Mouse (Mus musculus) testis, postnatal 14 days (tissue): Measurements from ENCODE around the gene Farp1.
"Not testable (repeated sequence)": the region's sequence is repeated elsewhere in the genome, so short reads cannot be mapped to it uniquely, and the experiment has no call there.

Source experiments
- DNase-seq: peaks from one replicate; pipeline ENCODE4 v3.0.0; 2021; ENCODE audit warnings: low spot score

Farp1 gene

DNA sequence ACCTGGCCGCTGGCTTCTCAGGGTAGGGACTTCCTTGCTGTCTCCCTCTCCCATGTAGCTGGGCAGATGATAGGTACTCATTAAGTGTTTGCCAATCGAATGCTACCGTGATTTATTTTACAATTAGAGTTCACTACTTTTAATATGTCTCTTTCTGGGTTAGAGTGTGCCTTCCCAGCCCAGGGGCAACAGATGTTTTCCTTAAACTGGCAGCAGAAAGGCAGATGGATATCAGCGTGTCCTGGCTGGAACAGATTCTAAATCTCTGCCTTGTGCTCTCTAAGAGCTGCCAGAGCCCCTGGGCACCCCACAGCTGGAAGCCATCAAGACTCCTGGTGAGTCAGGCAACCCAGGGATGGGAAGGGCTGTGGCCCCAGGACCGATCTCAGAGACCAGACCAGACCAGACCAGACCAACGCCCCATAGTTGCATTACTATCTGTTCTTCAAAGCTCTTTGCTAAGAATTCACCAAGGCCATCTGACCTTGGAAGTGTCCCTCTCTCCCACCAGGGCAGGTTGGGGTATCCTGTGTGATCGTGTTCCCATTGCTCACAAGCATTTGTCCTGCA is 69.8 kb downstream of the Farp1 start:
- no peak for DNase-seq

DNA sequence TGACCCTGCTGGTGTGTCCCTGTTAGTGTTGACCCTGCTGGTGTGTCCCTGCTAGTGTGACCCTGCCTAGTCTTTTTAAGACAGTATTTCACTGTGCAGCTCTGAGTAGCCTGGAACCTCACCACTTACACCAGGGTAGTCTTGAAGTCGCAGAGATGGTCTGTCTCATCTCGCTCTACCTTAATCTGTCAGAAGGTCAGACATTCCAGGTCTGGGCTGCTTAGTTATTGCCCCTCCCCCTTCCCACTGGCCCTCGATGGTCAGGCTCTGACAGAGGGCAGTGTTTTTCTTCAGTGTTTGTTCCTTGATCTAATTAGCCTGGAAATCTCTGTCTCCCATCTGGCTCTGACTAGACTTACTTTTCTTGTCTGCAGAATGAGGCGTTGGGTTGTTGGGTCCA is 71.9 kb downstream of the Farp1 start:
- no peak for DNase-seq

DNA sequence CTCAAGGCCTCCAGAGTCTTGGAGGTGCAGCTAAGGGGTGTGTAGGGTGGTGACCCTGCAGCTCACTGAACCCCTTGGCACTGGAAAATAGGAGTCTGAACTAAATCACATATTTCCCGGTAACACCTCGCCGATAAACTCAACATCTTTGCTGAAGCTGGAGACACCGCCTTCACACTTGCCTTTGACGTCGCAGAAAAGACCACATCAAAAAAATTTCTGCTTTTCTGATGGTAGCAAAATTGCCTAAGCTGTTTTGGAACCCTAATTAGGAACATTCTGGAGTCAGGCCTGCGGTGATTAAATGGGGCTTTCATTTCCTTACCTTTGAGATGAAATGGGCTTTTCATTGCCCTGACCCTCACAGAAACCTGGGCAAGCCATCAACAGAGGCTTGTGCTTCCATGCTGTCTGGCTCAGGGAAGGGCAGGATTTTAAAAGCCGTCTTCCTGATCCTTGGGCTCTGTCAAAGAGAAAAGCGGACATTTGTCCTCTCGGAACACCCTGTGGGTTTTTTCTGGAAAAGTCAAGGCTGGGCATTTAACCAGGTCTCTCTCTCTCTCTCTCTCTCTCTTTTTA is 72.8 kb downstream of the Farp1 start:
- DNase-seq = no peak

DNA sequence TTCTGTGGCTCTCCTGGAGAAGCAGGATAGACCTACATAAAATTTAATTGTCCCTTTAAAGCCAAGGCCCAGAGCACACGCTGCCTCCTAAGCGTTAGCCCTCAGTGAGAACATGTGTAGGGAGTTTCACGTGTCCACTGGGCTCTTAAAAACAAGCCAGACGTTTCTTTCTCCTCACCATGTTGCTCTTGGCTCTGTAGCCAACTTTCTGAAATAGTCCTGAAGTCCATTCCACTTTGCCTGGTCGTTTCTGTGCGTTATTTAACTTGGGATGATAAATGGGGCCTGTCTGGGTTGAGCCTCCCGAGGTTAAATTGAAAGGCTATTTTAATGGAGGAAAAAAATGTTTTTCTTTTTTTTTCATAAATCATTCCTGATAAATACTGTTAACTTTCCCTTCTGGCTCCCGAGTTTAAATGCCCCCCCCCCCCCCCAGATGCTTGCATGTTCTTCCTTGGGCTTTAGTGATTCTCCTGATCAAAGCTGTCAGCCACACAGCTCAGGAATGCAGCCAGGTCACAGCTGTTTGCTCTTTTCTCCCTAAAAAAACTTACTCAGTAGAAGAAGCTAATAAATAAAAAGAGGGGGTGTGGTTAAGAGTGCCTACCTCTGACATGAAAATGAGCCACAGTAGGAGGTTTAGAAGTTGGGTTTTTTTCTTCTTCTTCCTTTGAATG is 73.6 kb downstream of the Farp1 start:
- DNase-seq = no peak

DNA sequence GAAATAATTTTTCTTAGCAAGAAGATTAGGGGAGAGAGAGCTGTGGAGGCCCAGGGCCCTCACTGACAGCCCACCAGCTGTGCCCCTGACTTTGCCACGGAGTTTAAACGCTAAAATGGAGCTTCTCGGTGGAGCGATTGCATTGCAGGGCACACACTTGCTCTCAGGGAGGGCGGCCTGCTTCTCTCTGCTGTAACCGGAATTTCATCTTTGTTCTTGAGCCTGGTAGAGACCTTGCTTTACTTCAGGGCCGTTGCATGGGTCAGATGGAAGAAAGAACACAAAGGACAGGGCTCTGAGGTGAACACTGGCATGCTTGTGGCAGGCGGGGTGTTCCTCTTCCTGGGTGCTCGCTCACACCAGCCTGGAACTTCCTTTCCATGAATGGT is 74.1 kb downstream of the Farp1 start:
- DNase-seq = no peak

DNA sequence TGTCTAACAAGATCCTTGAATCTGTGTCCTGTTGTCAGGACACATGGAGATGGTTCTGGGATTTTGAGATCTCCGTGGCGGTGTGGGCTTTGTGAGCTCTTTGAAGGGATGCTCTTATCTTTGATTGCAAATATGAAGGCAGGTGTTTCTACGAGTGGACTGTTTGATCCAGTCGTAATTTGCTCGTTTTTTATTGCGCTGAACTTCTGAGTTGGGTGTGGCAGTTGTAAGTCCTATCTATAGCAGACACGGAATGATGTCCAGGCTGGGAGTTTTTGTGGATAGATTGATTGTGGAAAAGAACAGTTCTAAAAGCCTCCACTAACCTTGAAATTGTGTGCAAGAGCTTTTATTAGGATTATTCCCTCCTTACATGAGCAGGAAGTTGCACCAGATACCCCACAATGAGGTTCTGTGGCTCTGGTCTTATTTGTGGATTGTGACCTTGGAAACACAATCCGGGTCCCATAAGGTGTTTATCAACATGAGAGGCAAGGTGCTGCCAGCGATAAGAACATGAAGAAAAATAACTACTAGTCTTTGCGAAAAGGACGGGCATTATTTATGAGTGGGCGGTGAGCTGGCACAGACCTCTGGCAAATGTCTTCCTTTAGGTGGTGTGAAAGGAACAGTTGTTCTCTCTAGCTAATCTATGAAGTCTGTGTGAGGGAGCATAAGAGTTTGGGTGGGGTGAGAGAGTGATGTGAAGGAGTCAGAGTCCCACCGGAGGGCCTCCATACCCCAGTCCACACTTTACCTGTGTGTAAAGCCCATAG is 75.7 kb downstream of the Farp1 start:
- DNase-seq = no peak

DNA sequence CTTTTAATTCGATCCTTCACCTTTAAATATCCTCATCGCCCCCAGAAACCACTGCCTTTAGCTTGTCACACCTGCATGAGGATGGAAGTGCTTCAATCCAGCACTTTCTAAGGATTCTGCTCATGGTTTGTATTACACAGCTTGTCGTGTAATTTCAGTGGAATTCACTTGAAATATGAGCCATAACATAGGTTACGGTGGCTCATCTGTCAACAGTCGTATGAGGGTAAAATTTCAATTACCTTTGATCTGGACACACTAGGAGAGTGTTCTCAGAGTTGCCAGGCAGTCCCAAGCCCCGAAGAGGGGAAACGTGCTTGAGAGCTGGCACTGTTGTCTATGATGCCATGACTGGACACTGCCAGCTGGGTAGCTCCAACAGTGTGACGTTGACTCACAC is 77.1 kb downstream of the Farp1 start:
- no peak for DNase-seq

DNA sequence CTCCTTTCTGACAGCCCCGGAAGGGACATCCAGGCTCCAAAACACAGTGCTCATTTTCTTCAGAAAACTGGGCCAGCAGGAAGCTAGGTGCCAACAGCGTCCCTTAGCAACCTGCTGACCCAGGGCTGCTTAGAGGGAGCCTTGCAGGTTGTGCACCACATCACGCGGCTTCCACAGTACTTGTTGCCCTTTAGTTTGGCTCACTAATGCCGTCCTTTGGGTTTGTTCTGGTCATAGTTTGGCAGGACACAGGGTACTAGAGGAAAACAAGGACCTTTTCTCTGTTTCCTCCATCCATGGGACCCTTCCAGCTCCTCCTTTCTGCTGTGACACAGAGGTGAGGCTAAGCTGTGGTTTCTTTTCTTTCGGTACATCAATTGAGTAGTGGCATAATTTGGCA is 78.8 kb downstream of the Farp1 start:
- DNase-seq = no peak

DNA sequence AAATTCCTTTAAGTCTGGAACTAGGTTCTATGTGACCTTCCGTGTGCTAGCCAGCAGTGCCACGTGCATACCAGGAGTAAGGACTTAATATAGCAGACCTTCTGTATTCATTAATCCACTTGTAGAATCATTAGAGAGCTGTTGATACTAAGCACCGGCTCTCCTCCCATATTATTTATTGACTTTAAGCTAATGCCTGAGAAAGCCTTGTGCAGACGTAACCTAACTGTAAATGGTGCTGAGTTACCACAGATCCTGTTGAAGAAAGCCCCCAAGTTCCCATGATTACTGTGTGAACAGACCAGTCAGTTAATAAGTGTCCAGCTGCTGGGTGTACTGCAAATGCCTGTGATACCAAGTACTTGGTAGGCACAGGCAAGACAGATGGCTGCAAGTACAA is 81.7 kb downstream of the Farp1 start:
- DNase-seq = no peak

DNA sequence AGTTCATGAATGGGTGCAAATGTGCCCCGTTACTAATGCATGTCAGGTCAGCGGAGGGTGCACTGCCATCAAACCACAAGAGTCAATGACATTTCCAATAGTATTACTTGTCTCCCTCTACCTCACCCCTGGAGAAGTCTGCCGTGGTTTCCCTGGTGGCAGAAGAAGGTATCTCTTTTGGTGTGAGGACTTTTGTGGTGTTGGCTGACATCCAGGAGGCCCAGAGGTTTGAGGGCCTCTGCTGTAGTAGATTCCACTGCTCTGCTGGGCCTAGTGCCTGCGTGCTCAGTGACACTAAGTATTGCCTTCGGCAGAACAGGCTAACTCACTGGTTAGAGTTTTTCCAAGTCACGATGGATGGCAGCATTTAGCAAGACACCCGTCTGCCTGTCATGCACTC is 83.9 kb downstream of the Farp1 start:
- no peak for DNase-seq

DNA sequence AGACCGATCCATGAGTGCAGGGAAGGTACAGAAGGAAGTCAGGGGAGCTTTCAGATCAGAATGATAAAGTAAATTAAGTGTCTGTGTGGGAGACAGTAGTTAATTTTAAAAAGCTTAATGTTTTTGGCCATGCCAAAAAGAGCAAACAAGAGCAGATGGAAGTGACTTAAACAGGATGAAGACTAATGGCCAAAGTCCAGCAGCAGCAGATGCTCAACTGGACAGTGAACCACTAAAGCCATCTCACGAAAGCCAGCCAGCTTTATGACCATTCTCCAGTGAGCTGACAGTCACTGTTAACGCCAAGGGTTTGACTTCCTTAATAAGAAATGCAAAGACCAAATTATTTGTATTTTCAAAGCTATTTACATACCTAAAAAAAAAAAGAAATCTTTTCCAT is 86.7 kb downstream of the Farp1 start:
- DNase-seq = no peak

DNA sequence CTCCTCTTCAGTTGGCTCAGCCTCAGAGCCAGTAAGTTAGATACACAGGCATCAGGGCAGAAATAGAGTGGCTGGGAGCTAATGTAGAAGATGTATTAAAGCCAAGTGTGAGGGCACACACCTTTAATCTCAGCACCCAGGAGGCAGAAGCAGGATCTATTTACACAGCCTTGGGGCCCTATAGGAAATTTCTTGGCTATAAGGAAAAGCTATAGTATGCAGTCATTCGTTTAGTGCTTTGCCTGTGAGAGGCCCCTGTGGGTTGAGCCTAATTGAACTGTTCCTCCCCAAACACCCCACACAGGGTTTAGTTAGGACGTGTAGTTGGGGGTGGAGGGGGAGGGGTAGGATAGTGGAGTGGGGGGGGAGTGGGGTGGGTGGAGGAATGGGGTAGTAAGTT is 87.9 kb downstream of the Farp1 start:
- DNase-seq = no peak

DNA sequence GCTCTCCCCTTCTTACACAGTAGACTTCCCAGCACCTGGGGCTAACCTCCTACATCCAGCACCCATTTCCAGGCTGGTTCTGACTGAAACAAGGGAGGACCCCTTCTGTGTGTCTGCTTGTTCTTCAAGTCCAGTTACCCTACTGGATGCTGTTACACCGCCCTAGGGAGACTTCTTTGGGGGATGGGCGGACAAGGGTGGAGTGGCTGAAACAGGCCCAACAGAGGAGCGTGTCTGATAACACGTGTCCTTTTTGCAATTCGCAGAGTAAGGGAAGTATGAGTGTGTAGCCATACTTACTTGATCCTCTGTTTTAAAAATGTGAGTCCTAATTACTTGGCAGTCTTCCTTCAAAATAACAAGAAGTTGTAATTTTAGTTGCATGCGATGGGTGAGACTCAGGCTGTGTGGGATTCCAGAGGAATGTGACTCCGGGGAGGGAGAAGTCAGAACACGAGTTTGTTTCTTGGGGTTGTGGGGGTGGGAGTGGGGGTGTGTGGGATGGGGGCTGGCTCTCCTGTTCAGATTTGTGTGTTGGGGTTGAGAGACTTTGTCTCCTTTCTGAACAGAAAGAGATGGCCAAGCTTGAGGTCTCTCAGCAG is 89.5 kb downstream of the Farp1 start:
- no peak for DNase-seq

DNA sequence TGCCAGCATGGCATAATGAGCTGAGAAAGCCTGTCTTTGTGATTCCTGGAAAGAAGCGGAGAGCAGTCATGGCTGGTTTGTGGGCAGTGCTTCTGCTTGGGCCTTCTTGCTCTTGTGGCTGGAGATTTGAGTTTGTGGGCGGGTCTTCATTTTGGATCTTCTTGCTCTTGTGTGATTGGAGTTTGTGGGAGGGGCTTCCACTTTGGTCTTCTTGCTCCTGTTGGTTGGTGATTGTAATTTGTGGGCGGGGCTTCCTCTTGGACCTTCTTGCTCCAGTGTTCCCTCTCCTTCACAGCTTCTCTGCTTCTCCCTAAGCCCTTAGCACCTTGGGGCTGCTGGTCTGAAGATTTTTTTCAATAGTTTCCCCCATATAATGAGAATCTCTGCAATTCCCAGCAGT is 90.7 kb downstream of the Farp1 start:
- no peak for DNase-seq

DNA sequence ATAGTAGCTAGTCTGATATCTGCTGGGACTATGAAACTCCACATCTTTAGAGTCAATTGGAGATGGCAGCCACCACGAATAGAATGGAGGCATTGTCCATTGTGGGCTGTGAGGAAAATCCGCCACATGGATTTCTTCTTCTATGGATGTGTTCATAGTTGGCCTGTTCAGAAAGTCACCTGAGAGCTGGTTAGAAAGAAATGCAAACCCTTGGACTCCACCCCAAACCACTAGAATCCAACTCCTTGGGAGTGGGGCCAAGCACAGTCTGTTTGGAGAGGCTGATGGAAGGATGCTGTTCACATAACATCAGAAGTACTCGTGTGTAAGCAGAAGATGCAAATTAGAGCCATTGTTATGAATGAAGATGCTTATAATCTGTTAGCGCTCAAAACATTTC is 91.3 kb downstream of the Farp1 start:
- no peak for DNase-seq

DNA sequence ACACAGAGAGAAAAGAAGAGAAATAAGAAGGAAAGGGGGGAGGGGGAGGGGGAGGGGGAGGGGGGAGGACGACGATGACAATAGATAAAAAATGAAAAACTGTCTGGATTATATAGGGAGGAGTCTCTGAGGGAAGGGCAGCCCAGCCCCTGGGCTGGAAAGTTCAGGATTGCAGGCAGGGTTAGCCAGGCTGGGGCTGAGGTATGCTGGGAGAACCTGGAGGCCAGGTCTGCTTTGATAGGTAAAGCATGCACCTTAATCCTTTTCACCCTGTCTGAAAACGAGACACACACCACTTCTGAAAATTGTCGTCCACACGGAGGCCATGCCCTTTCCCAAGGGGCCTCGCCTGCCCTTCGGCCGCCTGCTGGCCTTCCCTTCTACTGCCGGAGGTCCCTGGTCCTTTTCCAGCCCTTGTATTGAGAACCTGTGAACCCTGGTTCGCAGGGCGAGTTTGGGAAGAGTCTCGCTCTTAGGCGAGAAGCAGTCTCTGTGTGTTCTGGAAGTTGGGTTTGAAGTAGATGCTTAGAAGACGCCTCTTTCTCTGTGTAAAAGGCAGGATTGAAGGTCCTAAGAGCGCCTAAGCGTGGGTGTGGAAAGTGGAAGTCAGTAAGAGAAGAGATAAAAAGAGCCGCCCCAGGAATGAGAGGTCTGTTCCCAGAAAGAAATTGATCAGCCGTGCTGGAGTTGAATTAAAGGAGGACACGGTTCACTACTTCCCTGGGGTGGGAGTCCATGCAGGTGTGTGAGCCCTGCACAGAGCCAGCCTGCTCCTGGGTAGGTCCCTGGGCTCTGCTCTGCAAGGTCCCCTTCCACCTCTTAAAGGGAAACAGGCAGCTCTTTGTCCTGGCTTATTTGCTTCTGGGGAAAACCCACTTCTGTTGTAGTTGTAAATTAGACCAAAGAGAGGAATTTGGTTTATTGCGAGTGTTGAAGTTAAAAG is 94.1 kb downstream of the Farp1 start:
- no peak for DNase-seq

DNA sequence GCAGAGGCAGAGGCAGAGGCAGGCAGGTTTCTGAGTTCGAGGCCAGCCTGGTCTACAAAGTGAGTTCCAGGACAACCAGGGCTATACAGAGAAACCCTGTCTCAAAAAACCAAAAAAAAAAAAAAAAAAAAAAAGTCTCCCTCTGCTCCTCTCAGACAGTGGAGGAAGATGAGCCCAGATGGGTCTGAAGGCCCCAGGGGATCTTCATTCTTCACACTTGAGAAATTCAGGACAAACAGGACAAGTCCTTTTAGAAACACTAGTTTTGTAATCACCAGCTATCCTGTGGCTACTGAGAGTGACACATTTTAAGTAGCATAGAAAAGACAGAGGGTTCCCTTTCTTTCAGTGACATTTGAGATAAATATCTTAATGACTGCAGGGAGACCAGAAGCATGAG is 95.4 kb downstream of the Farp1 start:
- DNase-seq = not testable (repeated sequence)

DNA sequence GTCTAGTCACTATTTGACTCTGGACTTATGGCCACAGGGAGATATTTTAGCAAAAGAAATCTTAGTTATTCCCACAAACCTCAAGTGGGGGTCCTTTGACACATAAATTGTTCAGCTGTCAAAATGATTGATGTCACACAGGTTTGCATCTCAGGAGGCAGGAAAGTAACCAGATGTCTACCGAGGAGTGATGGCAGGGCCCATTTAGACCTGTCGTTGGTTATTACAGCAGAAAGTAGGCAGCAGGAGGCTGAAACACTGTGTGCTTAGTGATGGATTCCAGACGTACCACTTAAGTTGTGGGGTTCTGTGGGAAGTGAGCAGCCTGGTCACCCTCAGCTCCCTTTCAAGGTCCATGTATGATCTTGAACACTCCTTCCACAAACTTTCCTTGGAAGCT is 99.4 kb downstream of the Farp1 start:
- no peak for DNase-seq

DNA sequence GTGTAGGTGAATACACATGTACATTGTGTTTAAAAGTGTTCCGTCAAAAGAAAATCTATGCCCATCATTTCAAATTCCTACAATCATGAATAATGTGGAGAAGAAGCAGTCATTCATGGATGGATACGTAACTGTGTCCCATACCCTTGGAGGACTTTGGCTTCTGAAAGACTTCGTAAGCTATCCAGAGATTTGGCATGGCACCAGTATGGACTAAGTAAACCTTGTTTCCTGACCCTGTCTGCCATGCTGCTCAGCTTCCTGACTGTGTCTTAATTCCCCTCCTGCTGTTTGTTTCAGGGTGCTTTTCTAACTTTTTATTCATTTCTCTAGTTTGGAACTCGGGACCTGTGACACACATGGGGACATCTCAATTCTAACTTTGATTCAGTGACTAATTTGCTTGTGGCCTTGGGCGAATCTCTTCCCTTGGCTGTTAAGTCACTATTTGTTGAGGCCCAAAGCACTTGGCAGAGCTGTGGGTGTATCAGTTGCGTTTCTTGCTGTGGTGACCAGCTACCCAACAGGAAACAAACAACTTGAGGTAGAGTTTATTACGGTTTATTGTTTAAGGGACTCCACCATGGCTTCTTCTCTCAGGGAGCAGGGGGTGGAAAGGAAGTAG is 108.9 kb downstream of the Farp1 start:
- no peak for DNase-seq

DNA sequence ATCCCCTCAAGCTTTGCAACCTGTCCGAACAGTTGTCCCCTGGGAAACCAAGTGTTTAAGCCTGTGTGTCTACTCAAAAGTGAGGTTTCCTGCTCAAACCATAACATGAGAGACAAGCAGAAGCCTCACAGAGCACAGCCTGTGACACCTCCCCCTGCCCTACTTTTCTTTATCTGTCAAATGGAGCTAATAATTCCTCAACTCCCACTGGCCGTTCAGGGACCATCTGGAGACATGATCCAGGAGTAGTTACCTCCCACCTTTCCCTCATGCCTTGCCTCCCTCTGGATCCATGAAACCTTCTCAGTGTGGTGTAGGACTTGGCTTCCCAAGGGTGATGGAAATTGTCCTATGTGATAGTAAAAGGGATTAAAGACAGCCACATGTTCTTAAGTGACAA is 109.5 kb downstream of the Farp1 start:
- DNase-seq = no peak

DNA sequence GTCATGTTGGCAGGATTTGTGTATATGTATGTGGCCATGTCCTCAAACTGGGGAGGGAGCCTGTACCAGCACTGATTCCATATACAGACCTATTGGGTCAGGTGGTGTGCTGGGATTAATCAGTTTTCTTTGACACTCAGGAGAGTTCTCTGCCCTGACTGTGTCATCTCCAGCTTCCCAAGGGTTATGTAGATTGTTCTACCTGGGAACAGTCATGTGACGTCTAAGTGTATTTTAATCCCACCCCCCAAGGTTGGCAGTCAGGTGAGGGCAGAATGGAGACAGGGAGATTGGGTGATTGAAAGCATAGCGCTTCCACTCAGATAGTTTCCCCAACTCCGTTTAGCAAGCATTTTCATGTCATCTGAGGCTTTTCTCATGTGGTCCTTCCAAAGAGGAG is 110.3 kb downstream of the Farp1 start:
- DNase-seq = no peak
